Mouse (Mus musculus) fat pad, adult 2 months (tissue): ENCODE data around the gene Nebl.

Source experiments
- DNase-seq: peaks from one replicate; pipeline ENCODE4 v3.0.0-alpha.2; 2011; ENCODE audit warnings: low read depth, low spot score; ENCODE audit errors: extremely low read depth

The Nebl gene

GRCm38 (mm10) chr2:17710083-17710482 is 21.2 kb downstream of the Nebl start:
- no peak for DNase-seq

- no peak for DNase-seq
Observed at GRCm38 (mm10) chr2:17705964-17706363, 25.3 kb downstream of the Nebl start.

DNA sequence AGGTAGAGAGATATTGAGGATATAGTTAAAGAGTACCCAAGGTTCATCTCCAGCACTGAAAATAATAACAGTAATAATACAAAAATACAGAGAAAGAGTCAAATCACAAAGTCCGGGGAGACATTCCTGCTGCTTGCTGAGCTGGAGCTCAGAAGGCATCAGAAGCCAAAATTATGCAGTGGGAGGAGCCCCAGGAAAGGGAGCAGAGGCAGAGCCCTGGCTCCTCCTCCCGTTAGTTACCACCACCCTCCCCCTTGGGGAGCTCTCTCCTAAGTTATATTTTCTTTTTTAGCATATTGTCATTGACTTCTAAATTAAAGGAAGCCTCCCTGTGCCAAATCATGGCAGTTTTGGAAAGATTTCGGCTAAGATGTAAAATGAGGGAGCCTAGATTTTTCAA is 25.8 kb downstream of the Nebl start:
- DNase-seq: no peak

GRCm38 (mm10) chr2:17703170-17703512 is 28.1 kb downstream of the Nebl start:
- no peak for DNase-seq

- no peak for DNase-seq
Observed at GRCm38 (mm10) chr2:17702481-17703169, 28.6 kb downstream of the Nebl start.

GRCm38 (mm10) chr2:17698161-17699087 is 32.8 kb downstream of the Nebl start:
- DNase-seq: peak; percentile 57

DNA sequence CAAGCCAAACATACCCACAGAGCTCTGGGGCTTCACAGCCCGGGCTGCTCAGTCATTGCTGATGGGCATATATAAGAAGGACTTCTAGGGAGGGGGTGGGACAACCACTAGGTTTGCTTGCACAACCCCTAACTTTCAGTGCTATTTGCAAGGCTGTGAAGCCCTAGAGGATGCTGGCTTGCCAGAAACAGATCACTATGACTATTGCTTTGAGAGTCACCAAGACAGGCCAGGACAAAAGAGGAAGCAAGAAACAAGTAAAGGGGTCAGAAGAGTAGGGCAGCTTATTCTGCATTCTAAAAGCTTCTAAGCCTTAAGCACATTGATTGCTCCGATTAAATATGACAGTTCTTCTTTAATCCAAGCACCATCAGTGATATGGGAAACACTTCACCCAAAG is 38.3 kb downstream of the Nebl start:
- DNase-seq: no peak

GRCm38 (mm10) chr2:17690264-17690663 is 41.0 kb downstream of the Nebl start:
- no peak for DNase-seq

- DNase-seq: no peak
Observed at GRCm38 (mm10) chr2:17687141-17687540, 44.1 kb downstream of the Nebl start.

GRCm38 (mm10) chr2:17683326-17684040 is 47.8 kb downstream of the Nebl start:
- no peak for DNase-seq

DNA sequence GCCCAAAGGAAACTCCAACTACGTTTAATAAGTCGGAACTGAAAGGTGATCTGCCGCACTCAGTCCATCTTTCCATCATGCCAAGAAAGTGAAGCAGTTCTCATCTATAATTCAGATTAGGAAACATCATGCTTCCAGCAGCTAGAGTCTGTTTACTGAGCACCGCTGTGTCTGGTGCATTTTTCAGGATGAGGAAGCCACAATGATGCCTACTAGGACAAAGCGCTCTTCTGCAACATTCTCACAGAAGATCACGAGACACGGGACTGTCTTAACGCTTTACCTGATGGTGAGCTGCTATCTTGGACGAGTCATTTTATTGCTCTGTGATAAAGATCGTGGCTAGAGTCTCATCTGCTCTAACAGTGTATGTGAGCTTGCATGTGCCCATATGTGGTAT is 59.1 kb downstream of the Nebl start:
- DNase-seq: no peak

GRCm38 (mm10) chr2:17671566-17671965 is 59.7 kb downstream of the Nebl start:
- DNase-seq: no peak

DNA sequence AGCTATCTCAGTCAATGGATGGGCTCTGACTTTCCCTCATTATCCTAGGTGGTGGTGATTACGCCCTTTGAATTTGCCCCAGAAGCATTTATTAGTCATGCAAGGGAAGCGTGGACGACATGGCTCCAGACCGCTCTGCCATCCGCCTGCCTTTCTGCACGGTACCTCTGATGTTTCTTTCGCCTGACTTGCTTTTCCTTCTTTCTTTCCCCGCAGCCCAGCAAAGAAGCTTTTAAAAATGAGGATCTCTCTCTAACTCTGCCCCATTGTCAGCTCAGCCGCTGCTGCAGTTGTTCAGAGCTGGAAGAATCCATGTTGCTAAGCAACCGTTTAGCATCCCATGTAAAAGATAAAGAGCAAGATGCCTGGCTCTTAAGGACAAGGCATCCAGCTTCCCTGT is 61.3 kb downstream of the Nebl start:
- no peak for DNase-seq

- no peak for DNase-seq
Observed at GRCm38 (mm10) chr2:17669000-17669399, 62.3 kb downstream of the Nebl start.

- no peak for DNase-seq
Observed at GRCm38 (mm10) chr2:17658176-17658575, 73.1 kb downstream of the Nebl start.

DNA sequence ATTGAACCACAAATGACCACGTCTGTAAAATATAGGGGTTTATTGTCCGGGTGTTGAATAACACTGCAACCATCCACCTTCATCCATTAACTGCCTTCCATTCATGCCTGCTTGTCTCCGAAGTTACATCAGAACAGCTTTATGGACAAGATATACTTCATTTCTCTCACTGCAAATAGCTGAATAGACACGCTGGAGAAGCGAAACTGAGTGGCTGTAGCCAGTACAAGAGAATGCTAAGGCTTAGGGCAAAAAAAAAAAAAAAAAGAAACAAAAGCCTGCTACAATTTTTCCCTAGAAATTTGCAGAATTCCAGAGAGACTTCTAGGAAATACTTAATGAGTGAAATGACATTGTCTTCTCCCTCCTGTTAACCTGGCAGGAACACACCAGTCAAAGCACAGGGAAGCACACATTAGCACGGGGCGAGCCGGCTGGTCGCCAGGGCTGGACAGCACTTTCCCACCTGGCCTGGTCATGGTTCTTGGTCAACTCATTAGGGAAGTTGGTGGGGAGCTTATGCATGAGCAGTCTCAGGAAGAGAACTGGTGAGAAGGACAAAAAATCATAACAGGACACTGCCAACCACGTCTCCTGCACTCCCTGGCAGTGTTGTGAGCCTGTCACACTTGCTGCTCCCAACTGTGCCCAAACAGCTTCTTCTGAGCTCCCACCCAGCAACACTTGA is 81.0 kb downstream of the Nebl start:
- DNase-seq: no peak

DNA sequence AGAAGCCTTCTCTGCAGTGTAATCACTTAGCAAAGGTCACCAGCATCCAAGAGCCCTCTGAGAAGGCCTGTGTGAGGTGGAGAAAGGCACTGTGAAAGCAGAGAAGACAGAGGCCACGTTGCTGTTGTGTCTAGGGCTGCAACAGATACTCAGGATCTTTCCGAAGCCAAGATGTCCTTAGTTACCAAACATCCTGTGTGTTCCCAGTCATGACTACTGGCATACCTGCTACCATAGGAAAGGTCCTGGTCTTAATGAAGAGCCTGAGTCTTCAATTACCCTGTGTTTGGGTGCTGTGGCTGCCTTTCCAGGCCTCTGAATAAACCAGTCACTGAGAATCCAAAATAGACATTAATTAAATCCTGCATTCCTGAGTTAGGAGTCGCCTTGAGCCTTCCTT is 81.5 kb downstream of the Nebl start:
- DNase-seq: no peak

DNA sequence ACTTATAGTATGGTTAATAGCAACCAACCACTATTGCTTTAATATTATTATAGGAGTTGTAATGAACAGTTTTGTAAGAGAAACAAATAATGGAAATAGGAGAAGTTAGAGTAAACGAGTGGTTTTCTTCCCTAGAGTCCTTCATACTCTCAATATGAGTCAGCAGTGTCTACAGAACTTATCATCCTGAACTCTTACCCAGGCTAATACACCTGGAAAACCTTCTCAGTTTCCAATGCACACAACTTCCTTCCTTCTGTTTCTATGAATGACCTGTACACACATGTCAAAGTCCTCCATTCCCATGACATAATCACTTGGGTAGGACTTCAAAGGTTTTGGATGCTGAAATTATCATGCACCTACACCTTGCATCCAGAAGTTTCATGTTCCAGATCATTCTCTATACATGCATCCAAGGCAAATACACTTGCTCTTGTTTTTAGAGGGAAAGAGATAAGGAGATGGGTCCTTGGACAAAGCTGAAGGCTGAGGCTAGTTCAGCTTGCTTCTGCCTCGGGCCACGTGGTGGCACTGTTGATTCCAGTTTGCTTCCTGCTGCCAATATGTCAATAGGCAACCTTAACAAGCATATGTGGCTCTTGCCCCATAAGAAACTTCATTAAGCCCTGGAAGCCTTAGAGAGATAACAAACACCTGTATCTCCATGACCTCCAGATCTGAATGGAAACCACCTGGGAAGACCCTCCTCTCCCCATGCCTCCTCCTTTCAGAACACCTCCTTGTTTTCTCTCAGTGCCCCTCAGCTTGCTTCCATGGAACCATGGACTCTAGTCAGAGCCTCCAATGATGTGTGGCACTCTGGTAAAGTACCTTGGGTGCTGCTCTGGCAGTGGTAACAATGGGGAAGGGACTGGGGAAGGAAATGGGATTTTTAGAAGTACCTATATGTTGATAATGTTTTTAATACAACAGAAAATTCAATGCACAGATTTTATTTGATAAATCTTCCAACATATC is 86.7 kb downstream of the Nebl start:
- DNase-seq: peak; percentile 8

DNA sequence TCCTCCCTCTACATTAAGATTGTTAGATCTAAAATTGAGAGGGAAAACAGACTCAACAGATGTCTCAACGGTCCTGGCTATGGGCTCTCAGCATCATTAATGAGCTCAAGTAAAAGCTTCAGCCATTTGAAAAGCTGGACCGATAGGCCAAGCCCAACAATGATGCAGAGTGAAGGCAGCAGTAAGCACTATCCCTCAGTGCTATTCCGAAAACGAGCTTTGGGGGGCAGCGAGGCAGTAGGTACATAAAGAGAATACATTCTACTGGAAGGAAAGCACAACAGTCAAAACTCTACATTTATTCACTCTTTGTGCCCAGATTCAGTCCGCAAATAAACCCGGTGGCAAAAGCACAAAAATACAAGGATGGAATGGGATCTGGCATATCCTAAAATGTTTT is 87.4 kb downstream of the Nebl start:
- no peak for DNase-seq

DNA sequence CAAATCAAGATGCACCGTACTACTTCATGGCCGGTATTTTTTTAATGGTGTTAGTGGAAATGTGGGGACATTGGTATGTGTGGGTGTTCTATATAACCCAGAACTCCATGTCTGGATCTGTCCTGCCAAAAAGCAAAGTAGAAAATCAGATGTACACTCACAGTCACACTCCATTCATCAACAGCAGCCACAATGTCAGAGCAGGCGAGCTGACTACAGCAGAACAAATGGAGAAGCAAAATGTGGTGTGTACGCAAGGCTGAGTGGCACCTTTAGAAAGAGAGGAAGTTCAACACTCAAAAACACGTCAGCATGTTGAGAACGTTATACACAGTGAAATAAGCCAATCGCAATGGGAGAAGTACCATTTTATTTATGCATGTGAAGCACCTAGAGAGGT is 88.5 kb downstream of the Nebl start:
- no peak for DNase-seq
